Mouse (Mus musculus) cerebellum, adult 2 months (tissue): Measurements from ENCODE around the gene Lrrc29. TPM values are rescaled to one million over a fixed set of nuclear protein-coding genes. Genes with fewer than 3 reads are reported as not detected.
"Not testable (repeated sequence)": the region's sequence is repeated elsewhere in the genome, so short reads cannot be mapped to it uniquely, and the experiment has no call there.

ENCODE experiments used
- DNase-seq, 2 experiments: peaks; one replicate each; pipeline ENCODE4 v3.0.0; 2021
- H3K27ac ChIP-seq: fragments of 200-500 bp; 2 replicates; pipeline ENCODE4 v1.5.1; 2012; ENCODE audit warnings: low read length, control low read depth, inconsistent platforms; ENCODE audit not compliant: insufficient read depth
- H3K27me3 ChIP-seq: fragments of 200-500 bp; 2 replicates; pipeline ENCODE4 v1.6.1; 2012; ENCODE audit warnings: inconsistent platforms, mild to moderate bottlenecking, low read length, moderate library complexity; ENCODE audit not compliant: control insufficient read depth, insufficient read depth
- H3K4me1 ChIP-seq: fragments of 200-500 bp; 2 replicates; pipeline ENCODE4 v1.6.1; 2011; ENCODE audit warnings: low read length; ENCODE audit not compliant: control insufficient read depth, insufficient read depth
- H3K4me3 ChIP-seq: fragments of 200-500 bp; replicated peaks from 2 replicates; pipeline ENCODE3; 2011; ENCODE audit warnings: mild to moderate bottlenecking, low read depth, low read length, control low read depth; ENCODE audit not compliant: insufficient read depth
- CTCF ChIP-seq: fragments of 200-500 bp; IDR thresholded peaks from 2 replicates; pipeline ENCODE4 v1.5.1; 2011; ENCODE audit warnings: low read depth, mild to moderate bottlenecking, control low read depth, low read length, moderate library complexity, borderline replicate concordance; ENCODE audit not compliant: insufficient read depth
- POLR2A ChIP-seq: fragments of 200-500 bp; IDR thresholded peaks from 2 replicates; pipeline ENCODE4 v1.6.1; 2011; ENCODE audit warnings: low read length, control low read depth, borderline replicate concordance; ENCODE audit not compliant: insufficient read depth
- WGBS: fragments of 180-500 bp; shearing (Covaris S2); methylation state at CpG from one replicate; pipeline ENCODE4 v1.1.7; 2018; 5-methylcytosine and 5-hydroxymethylcytosine counted together
- polyA plus RNA-seq: library from polyadenylated mRNA; depleted of rRNA; stranded (reverse); fragments of >200 nt; gene quantifications from 2 replicates; pipeline ENCODE4 v1.2.3, GENCODE M21; 2012

Gene Lrrc29
- polyA plus RNA-seq, 1 experiment = 5.0 TPM

DNA sequence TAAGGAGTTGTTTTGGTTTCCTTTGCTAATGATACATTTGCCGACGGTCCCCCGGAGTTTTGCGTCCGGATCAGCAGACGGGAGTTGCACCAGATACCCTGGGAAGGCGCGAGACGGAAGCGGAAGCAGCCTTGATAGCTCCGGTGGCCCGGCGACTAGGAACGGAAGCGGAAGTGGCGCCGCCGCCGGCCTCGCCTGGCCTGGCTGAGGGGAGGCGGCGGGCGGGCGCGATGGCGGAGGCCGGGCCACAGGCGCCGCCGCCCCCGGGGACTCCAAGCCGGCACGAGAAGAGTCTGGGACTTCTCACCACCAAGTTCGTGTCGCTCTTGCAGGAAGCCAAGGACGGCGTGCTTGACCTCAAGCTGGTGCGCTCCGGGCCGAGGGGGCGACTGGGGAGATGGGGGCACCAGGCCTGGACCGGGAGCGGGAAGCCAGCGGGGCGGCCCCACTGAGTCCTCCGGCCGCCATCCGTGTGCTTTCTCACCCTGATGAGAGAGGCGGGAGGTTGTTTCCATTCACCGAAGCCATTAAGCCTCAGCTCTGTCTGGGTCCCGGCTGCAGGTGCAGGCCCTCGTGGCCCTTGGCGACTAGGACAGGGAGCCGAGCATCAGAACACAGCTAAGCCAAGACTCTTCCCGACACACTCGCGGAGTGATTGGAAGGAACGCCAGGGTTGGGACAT is 28.4 kb downstream of the Lrrc29 start, which contains the start of gene E2f4:
Gene E2f4, plus strand, starts transcription at position 153 of the 682 bp plus-strand sequence.
- Histone ChIP-seq H3K4me3 (peak within 1 kb of the TSS; percentile 92), H3K27me3 (no peaks in the 10 kb centered on the region), H3K27ac (peak within 1 kb of the TSS; percentile 59), H3K4me1 (peaks cover 31% of the 10 kb centered on the region)
- peak; percentile 91 to 94 for DNase-seq
- peak; percentile 42; the same call in 1 of the 2 replicates for TF ChIP-seq POLR2A
- no peak for TF ChIP-seq CTCF
- WGBS = under 1% methylated on average over 58 of the region's 58 CpGs

DNA sequence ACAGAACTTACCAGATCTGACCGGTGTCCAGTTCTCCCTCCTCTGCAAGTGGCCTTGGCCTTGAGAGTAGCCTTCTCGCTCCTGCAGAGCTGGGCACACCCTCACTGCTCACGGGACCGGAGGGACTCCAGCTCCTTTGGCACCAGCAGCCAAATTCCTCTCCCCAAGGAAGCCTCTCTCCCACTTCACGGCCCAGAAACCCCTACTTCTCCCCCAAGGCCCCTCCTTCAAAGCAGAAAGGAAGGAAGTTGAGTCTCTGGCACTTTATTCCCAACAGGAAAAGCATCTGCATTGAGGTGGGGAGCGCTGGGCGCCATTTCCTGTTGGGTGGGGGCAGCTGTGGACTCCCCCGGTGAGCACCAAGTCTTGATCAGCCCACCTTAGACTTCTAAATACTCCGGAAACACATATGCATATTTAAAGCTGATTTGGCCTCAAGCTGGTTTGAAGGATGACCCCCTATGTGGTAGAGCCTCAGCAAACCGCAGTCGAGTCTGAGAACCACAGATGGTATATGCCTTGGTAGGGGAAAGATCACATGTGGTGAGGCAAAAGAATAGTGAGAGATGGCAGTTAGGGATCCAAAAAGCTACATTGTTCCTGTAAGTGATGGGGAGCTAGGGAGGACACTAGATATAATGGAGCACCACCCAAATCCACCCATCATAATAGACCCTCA is 30.0 kb downstream of the Lrrc29 start, which contains the start of gene Exoc3l:
Gene Exoc3l, minus strand, starts transcription at position 207 of the 679 bp plus-strand sequence.
- Histone ChIP-seq H3K4me1 (peaks cover 36% of the 10 kb centered on the region), H3K4me3 (no peak within 1 kb of the TSS), H3K27ac (peak within 1 kb of the TSS; percentile 8), H3K27me3 (no peaks in the 10 kb centered on the region)
- DNase-seq = no peak
- 47% methylated on average over 11 of the region's 11 CpGs for WGBS
- no peak for TF ChIP-seq POLR2A
- no peak for TF ChIP-seq CTCF

- peak overlapping the region; percentile 8; the same call in 1 of the 2 replicates for H3K27ac ChIP-seq
- no peak overlapping the region for H3K4me3 ChIP-seq
- no peak for DNase-seq
Observed at GRCm38 (mm10) chr8:105295256-105295655, 30.8 kb downstream of the Lrrc29 start.

DNA sequence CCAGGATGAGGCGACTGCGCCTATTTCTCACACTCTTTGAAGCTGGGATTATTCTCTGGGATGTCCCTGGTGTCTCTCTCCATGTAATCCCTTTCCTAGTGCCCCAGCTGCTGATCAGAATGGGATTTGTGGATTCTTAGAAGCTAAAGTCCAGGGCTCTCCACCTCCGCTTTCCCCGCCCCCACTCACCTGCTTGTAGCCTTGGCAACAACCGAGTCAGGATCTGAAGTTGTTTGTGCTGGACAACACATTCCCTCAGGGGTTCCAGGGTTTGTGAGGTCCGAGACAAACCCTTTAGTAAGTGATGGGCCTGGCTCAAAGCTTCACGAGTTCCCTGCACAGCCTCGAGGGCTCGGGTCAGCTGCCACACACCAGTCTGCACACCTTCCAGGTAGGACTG is 31.3 kb downstream of the Lrrc29 start:
- Histone ChIP-seq H3K4me3 (no peak overlapping the region), H3K27me3 (no peaks in the 10 kb centered on the region), H3K27ac (peak overlapping the region; percentile 1), H3K4me1 (peaks cover 40% of the 10 kb centered on the region)
- WGBS = 68% methylated on average over 9 of the region's 9 CpGs
- TF ChIP-seq CTCF (no peak), POLR2A (no peak)
- DNase-seq = no peak

More at GRCm38 (mm10) chr8:105295256-105295655, 30.8 kb downstream of the Lrrc29 start:
- no peak for TF ChIP-seq POLR2A
- TF ChIP-seq CTCF = no peak
- Histone ChIP-seq H3K27me3 (no peaks in the 10 kb centered on the region), H3K4me1 (peaks cover 36% of the 10 kb centered on the region)
- 61% methylated on average over 11 of the region's 11 CpGs for WGBS

GRCm38 (mm10) chr8:105293405-105293804 is 32.7 kb downstream of the Lrrc29 start:
- WGBS = 10% methylated on average over 19 of the region's 19 CpGs
- H3K27me3 ChIP-seq = no peaks in the 10 kb centered on the region
- H3K4me1 ChIP-seq = peaks cover 35% of the 10 kb centered on the region
- peak overlapping the region; percentile 78 for H3K27ac ChIP-seq
- DNase-seq = peak; percentile 86 to 87
- peak overlapping the region; percentile 45 for H3K4me3 ChIP-seq
- TF ChIP-seq POLR2A (no peak), CTCF (no peak)

DNA sequence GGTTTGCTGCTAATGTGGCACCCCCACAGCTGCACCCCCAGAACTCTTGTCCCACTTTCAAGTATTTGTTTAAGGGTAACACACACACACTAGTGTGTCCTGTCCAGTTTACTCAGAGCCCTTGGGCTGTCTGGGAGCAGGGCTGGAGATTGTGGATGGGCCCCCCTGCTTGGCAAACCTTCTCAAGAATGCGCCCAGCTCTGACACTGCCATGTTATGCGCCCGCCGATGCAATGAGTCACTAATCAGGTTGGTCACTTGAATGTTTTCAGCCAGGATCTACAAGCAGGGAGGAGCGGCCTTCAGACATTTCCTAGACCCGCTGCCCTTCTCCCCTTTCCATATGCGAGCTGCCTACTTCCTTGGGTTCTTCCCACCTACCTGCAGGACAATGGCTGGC is 33.6 kb downstream of the Lrrc29 start:
- Histone ChIP-seq H3K4me1 (peaks cover 34% of the 10 kb centered on the region), H3K27ac (peak overlapping the region; percentile 78), H3K4me3 (peak overlapping the region; percentile 45), H3K27me3 (no peaks in the 10 kb centered on the region)
- WGBS = 50% methylated on average over 7 of the region's 7 CpGs
- DNase-seq = peak; percentile 55 to 62
- no peak for TF ChIP-seq POLR2A
- no peak for TF ChIP-seq CTCF

GRCm38 (mm10) chr8:105291802-105292201 is 34.3 kb downstream of the Lrrc29 start:
- not testable (repeated sequence) for H3K27ac ChIP-seq, DNase-seq, H3K4me3 ChIP-seq, H3K27me3 ChIP-seq
- peaks cover 34% of the 10 kb centered on the region for H3K4me1 ChIP-seq
- WGBS = 70% methylated on average over 3 of the region's 3 CpGs

- not testable (repeated sequence) for DNase-seq, H3K27ac ChIP-seq, H3K4me3 ChIP-seq, H3K27me3 ChIP-seq
- peaks cover 34% of the 10 kb centered on the region for H3K4me1 ChIP-seq
- WGBS = 76% methylated on average over 8 of the region's 8 CpGs
Observed at GRCm38 (mm10) chr8:105291364-105291763, 34.7 kb downstream of the Lrrc29 start.
